Mouse (Mus musculus) megakaryocyte progenitor cell, adult 5-6 weeks (primary cell): ENCODE measurements around the gene Kcnb1. TPM values are rescaled to one million over a fixed set of nuclear protein-coding genes. Genes with fewer than 3 reads are reported as not detected.
A peak's percentile ranks its signal among the peaks of the same experiment; 100 is the strongest.
"Not testable (repeated sequence)": the region's sequence is repeated elsewhere in the genome, so short reads cannot be mapped to it uniquely, and the experiment has no call there.

Experiments used
- ATAC-seq: replicated peaks from 2 replicates; pipeline ENCODE4 v1.8.0; 2016; ENCODE audit warnings: mild to moderate bottlenecking, moderate TSS enrichment, inconsistent platforms; ENCODE audit not compliant: poor library complexity
- total RNA-seq, 2 experiments: library from RNA; stranded (forward) in 1 of 2; stranded (reverse) in 1 of 2; fragments of 157-497, 149-512 nt in 1 of 2; fragments of 200-1000 nt in 1 of 2; gene quantifications; 2 replicates each; pipeline versions ENCODE4 v1.2.3 to v1.2.4; 2015 to 2017

Kcnb1 gene
- total RNA-seq, 2 experiments from 2014 or later = 0.47 to 0.75 TPM

DNA sequence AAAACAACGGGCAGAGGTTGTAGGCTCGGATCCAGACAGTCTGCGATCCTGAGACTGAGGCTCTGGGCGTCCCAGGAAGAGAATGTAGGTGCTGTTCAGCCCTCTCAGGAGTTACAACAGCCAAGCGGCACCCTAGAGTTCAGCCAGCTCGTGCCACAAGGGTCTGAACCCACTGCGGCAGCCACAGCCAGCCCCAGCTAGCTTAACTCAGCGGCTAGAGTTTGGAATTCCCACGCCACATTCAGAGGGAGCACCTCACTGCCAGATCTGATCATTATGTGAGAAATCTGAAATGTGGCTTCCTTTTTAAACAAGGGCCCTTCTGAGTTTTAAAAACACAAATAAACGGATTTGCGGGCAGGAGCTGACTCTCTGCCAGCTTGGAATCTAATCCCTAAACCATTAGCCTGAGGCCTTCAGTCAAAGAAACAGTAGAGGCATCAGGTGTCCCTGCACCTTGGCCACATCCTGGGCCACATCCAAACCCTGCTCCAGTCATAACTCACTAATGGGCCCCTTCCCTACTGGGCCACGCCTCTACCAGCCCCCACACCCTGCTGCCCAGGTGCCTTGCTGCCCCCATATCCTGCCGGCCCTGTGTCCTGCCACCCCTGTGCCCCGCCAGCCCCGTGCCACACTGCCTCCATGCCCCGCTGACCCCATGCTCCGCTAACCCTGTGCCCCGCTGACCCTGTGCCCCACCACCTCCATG lies 16.1 kb upstream of the Kcnb1 start:
- ATAC-seq = no peak

DNA sequence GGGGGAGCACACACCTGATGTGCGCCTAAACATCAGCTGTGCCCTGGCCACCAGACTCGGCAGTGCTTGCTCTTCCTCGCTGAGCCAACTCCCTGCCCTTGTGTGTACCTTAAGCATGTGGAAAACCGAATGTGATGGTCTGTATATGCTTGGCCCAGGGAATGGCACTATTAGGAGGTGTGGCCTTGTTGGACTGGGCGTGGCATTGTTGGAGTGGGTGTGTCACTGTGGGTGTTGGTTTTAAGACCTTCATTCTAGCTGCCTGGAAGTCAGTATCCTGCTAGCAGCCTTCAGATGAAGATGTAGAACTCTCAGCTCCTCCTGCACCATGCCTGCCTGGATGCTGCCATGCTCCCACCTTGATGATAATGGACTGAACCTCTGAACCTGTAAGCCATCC lies 14.7 kb upstream of the Kcnb1 start:
- not testable (repeated sequence) for ATAC-seq

DNA sequence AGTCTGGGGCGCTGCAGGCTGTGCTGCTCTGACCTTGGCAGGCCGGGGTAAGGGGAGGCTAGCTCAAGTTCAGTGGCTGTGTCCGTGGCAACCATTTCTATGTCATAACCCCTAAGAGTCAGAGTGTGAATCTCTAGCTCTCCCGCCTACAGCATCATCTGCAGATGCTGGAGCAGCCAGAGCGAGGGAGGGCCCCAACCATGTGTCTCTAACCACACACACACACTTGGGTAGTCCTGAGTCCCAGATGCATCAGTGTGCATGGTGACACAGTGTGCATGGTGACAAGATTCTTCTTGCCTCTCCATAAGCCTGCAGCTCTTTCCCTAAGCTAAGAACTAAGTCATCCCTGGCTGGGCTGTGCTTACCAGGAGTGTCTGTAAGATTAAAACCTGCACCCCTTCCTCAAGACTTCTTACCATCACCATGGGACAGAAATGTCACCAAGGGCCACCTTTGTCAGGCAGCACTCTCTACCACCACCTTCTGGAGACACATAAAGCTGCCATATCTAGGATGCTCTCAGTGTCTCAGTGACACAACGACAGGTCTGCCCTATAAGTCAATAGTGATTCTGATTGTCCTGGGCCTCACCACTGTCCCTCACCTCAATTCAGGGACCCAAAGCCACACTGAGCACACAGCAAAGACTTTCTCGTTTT lies 13.7 kb upstream of the Kcnb1 start:
- 0 out of 2 replicates have a peak, but pooled peaks have one; percentile 44 for ATAC-seq

DNA sequence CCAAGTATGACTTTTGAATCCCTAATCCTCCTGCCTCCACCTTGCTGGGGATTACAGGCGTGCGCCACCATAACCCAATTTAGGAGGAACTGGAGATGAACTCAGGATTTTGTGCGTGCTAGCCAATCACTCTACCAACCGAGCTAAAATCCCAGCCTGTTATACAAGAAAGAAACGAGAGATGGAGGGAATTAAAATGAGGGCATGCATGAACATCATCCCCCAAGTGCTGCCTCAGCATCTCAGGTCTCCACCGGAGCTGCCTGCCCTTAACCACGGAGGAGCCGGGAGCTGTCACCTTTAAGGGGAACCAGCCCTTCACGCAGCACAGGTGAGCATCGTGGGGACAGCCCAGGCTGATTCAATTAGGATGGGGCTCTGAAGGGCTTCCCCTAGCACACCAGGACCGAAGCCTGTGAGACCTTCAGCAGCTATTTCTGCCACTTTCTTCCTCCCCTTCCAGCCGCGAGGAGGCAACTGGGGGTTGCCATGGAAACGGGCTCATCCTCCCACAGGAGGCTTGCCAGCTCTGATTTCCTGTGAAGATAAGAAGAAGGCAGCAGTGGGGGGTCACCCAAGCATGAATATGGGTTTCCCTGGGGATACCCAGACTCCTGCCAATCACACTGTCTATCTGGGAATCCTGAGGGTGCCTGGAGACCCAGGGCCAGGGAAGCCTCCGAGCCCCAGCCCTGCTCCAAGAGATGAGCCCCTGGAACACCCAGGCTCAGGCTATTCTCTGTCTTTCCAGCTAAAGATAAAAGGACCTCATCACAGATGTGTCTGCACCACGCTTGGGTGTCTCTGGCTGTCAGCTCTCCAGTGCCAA lies 11.7 kb upstream of the Kcnb1 start:
- no peak for ATAC-seq

DNA sequence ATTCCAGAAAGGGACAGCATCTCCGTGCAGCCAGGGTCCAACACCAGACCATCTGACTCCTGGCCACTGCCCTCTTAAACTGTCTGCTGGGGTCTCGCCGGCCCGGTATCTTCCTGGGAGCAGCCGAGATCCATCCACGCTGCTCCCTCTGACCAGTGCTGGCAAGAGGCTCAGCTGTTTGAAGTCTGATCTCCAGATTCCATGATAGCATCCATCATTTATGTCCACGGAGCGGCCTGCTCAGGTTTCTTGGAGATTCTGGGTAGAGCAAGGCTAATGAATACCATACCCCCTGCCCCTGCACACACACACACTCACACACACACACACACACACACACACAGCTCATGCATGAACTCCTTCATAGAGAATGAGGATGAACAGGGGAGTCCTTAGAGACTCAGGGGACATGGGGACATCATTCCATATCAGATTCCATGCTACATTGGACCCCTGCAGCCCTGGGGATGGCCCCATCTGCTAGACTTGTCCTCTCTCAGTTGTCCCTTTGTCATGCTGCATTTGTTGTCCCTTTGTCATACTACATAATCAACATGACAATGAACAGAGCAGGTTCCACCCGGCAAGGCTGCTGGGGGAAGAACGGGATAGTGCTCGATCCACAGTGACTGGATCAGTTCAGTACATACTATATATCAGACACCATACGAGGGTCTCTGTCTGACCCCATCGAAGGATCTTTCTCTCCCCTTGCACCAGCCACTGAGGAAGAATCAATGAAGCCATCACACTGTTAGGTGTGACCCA lies 8.9 kb upstream of the Kcnb1 start:
- ATAC-seq = no peak

DNA sequence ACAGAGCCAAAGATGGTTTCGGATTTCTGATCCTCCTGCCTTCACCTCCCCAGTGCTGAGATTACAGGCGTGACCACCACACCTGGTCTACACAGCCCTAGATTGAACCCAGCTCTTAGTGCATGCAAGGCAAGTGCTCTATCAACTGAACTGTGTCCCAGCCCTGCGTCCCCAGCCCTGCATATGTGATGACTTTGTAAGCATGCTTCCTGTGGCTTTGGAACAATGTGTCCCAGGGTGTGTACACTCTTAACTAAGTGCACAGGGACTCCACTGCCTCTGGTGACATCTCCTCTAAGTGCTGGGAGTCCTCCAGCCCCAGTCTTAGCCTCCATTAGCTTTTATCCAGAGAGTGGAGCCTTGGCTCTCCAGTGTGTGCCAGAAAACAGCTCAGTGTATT lies 3.4 kb upstream of the Kcnb1 start:
- ATAC-seq = no peak

DNA sequence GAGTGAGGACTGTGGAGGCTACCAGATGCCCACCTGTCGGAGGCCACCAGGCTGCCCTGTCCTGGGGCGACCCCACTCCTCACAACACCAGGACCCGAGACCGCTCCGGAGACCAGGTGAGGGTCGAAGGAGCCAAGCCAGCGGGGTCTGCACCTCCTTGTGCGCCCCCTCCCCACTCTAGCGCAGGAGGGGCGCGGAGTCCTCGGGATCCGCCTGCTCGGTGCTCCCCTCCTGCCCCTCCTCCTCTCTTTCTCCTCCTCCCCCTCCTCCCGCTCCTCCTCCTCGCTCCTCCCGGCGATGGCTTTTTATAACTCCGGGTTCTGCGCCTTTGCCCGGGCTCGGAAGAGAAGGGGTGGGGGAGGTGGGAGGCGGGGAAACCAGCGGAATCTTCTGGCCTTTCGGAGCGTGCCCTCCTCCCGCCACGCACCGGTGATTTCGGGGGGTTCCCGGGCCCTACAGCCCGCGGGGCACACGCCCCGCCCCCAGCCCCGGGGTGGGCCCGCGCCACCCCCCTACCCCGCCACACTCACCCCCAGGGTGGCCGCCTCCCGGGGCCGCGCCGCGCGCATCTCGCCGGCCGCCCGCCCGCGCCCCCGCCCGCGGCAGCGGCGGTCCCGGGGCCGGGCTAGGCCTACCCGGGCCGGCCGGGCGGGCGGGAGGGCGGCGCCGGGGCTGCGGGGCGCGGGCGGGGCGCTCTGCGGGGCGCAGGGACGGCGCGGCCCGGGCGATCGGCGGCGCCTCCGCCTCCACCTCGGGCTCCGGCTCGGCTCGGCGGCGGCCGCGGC lies 472 bp downstream of the Kcnb1 start:
- no peak for ATAC-seq

DNA sequence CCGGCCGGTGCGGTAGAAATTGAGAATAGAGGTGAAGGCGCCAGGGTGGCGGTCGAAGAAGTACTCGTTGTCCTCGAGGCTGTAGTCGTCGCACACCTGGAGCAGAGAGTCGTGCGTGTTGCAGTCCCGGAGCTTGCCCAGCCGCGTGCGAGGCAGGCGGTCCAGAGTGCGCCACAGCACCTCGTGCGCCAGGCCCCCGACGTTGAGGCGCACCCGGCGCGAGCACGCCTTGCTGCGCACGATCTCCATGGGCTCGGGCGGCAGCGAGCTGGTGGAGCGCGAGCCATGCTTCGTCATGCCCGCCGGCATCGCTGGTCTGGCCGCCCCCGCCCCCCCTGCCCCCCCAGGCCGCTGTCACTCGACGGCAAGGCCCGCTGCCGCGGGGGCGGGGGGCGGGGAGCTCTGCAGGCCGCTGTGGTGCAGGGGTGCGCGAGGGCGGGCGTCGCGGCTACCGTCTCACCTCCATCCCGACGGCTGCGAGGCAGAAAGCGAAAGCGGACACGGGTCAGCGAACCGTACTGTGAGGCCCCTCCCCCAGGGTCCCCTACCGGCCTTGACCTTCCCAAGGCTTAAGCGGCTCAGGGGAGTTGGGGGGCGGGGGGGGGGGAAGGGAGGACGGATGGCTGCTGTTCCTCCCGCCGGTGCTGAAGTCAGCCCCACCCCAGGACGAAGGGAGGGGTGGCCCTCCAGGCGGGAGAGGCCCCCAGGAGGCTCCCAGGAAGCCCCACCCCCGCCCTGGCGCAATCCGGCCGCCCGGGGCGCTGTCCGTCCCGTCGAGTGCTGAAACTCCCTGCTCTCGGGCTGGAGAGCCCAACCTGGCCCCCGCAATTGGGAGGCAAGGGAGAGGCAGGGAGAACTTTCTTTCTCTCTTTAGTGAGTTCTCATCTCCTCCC lies 1.4 kb downstream of the Kcnb1 start:
- peak; percentile 94 for ATAC-seq

DNA sequence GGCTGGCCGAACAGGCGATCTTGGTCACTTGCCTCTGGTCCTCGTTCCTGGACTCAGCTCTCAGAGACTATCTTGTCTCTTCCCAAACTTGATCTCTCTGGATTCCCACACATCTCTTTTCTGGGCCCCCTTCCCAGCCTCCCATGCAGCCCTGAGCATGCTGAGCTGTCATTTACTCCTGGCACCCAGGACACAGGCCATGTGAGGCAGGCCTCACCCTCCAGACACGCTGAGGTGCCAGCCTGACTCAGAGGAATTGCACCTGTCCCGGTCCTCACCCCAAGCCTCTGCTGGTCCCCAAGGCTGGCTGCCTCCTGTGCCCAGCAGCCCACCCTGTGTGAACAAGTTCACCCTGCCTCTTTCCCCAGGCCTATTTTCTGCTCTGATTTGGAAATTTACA lies 2.8 kb downstream of the Kcnb1 start:
- ATAC-seq = no peak

DNA sequence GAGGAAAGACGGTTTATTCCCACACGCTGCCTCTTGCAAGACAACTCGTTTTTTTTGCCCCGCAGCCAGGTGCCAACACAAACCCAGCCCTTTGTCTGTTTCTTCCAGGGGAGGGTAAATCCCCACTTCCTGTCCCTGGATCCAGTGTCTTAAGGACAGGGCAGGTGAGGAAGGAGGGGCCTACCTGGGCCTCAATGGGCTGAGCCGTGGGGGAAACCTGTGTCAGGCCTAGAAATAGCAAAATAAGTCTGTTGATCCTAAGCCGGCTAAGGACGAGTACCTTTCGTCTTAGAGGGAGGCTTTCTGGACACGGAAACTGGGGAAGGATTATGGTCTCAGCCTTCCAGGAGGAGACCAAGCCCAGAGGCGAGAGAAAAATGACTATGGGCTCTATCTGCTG lies 3.4 kb downstream of the Kcnb1 start:
- ATAC-seq = no peak

DNA sequence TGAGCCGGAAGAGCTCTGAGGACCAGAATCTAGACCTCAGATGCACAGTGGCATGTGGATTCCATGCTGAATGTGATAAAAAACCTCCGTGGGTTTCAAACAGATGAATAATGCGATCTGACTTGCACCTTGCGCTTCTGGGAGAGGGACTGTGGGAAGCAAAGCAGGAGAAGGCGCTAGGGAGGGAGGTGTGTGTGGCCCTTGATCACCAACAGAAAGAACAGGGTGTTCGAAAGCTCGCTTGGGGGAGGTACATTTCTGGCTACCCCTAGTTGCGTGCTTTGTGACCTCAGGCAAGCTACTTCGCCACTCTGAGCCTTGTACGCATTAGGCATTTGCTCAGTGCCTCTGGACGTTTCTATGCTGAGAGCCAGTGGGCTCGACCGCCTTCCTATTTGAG lies 4.0 kb downstream of the Kcnb1 start:
- no peak for ATAC-seq

DNA sequence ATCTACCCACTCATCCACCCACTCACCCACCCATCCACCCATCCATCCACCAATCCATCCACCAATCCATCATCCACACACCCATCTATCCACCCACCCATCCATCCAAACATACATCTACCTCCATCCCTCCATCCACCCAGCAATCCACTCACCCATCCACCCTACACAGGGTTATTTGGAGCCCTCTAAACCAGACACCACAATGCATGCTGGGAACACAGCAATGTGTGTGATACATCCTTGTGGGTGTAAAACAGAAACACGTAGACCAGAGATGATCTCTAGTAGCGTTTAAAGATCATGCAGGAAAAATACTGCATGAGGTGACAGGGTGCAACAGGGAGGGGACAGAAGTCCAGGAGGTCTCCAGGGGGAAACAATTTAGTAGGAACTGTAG lies 4.5 kb downstream of the Kcnb1 start:
- ATAC-seq = no peak

DNA sequence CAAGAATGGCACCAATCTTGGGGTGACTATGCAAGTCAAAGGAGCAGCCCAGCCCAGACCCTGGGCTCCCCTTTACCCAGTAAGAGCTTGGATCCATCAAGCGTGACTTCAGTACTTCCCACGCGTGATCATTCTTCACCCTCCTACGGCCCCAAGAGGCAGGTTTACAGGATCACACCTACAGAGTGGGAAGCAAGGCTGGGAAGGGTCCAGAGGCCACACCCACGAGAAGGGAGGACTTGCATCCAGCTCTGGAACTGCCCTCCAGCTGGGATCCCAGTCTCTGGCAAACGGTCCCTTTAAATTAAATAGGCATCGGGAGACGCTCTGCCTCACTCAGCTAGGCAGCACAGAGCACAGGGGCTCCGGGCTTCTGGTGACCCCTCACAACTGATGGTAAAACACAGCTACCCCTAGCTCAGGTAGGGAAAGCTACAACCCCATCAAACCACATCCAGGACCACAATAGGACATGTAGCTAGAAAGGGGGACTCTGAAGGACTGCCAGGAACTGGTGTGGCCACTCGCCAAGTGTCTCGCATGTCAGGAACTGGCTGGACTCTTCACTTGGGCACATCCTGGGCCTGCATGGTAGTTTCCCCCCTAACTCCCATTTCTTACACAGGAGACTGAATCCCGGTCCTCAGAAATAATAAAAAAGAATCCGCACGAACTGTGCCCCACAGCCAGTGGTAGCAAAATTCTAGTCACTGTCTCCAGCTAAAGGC lies 8.1 kb downstream of the Kcnb1 start:
- ATAC-seq = no peak

DNA sequence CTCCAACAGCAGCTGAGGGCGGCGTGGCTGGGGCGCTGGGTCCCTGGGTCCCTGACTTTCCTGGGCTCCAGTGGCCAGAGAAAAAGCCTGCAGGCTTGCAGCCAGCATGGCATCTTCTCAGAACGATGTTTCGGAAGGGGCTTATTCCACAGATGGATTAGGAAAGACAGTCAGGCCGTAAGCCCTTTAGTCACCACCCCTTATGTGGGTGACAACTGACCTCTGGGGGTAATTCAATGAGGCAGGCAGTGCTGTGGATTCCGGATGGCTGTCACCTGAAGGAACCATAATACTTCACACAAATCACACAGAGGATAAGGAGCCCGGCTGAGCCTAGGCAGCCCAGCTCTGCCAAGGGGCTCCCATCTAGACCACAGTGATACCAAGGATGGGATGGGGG lies 8.9 kb downstream of the Kcnb1 start:
- ATAC-seq = no peak

DNA sequence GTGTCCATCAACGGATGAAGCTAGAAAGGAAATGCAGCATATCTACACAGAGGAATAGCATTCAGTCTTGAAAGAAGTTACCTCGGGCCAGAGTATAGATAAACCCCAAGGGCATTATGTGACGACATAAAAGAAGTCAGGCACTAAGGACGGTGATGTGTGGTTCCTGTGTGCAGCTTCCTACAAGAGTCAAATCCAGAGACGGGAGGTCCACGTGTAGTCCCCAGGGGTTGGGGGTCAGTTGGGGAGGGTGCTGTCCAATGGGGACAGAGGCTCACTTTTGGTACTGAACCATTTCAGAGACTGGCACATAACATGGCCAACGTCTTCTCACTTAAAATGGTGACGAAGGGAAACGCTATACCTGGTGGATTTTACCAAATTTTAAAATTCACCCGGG lies 10.7 kb downstream of the Kcnb1 start:
- no peak for ATAC-seq

DNA sequence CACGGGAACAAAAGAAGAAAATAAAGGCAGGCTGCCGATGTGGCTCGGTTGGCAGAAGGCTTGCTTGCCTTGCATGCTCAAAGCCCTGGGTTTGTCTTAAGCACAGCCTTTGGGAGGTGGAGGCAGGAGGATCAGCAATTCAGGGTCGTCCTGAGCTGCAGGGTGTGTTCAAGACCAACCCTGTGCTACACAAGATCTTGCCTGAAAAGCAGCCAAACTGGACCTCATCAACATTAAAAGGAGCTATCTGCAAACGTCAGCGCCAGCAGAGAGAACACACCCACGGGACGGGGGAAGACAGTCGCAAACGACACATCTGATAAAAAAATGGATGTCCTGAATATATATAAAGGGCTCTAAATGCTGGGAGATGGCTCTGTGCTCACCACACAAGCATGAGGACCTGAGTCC lies 12.7 kb downstream of the Kcnb1 start:
- ATAC-seq = no peak

DNA sequence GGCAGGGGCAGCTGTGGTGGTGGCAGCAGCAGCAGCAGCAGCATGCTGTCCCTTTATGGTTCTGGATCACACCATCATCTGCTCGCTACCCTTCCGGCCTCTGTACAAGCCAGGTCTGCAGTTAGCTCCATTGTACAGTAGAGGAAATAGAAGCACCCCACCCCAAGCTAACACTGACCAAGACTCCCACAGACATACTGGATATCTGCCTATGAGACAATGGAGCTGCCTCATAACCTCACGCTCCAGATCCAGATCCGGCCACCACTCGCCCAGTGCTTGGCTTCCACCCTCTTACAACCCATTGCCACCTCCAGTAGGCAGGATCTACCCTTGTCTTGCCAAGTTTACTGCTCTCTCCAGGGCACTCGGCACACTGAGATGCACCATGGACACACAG lies 14.7 kb downstream of the Kcnb1 start:
- no peak for ATAC-seq

DNA sequence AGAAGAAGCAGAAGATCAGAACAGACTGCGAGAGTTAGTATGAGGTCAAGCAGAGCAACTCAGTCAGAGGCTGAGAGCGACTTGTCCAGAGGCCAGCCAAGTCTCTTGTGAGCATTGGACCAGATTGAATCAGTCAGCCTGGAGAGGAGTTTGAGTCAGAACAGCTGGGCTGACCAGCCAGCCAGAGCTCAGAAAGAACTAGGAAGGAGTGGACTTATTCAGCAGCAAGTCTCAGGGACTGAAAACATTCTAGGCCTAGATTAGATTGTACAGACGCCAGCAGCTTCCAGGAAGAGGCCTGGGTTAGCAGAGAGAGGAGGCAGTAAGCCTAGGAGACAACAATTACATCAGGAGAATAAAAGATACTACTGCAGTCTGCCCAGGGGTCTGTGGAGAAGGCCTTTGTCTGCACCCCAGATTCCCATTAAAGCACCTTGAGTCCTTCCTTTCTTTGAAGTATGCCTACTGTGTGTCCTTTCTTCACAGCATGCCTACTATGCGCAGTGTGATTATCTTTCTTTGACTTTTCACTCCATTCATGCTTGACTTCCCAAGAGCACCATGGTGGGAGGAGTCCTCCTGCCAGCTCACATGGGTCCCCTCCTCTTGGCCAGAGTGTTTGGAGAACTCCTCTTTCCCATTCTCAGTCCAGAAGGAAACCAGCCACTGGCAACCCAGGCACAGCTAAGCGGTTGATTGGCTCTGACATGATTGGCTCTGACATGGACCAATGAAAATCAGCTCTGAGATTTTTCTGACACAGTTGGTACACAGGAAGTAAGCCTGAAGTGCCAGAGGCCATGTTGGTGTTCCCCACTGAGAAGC lies 16.7 kb downstream of the Kcnb1 start:
- no peak for ATAC-seq
